Mouse (Mus musculus) left cerebral cortex, postnatal 36 days (tissue): ENCODE measurements around the gene Ndufa8. TPM values are rescaled to one million over a fixed set of nuclear protein-coding genes. Genes with fewer than 3 reads are reported as not detected.

Source experiments
- DNase-seq, 2 experiments: peaks; one replicate each; pipeline ENCODE4 v3.0.0; 2021 to 2022; ENCODE audit warnings: low spot score in 2 of 2, mixed read lengths in 1 of 2
- intact Hi-C: fragments of 180-260 bp; cut with DNase I; formaldehyde crosslinking; loops from one replicate; pipeline ENCODE4 v1.15.1; 2025
- total RNA-seq, 2 experiments: library from RNA; stranded (reverse); gene quantifications; 2 replicates each; pipeline ENCODE4 v1.2.3; 2021

Ndufa8 gene
- total RNA-seq, 2 experiments from 2014 or later, result 177 to 217 TPM

GRCm38 (mm10) chr2:35996753-35997152 lies 52.5 kb downstream of the Ndufa8 start:
- DNase-seq, result no peak
- intact Hi-C loops, result no loop called here

- intact Hi-C loops, result no loop called here
- DNase-seq, result no peak
These were observed 54.9 kb downstream of the Ndufa8 start for GRCm38 (mm10) chr2:35994303-35994702.

- intact Hi-C loops, result no loop called here
- no peak for DNase-seq
These were observed 55.7 kb downstream of the Ndufa8 start for GRCm38 (mm10) chr2:35993481-35993880.

GRCm38 (mm10) chr2:35992259-35992658 lies 56.9 kb downstream of the Ndufa8 start:
- intact Hi-C loops, result no loop called here
- no peak for DNase-seq

Other genes with a start within 250 kb of the Ndufa8 start
- 10 to 100 TPM; 38.0 to 42.8 TPM for gene Ttll11, start 69.5 kb downstream of the Ndufa8 start, total RNA-seq
- under 1 TPM; 0.61 to 0.79 TPM for gene Morn5, start 52 bp upstream of the Ndufa8 start, total RNA-seq
- 10 to 100 TPM; 15.9 to 19.0 TPM for gene Lhx6, start 56.0 kb upstream of the Ndufa8 start, total RNA-seq
- gene Mrrf, start 87.0 kb upstream of the Ndufa8 start, total RNA-seq, result 10 to 100 TPM; 18.0 to 18.1 TPM
- gene Rbm18, start 87.4 kb upstream of the Ndufa8 start, total RNA-seq, result 10 to 100 TPM; 46.1 to 52.7 TPM
- gene Ptgs1, start 181.0 kb upstream of the Ndufa8 start, total RNA-seq, result 10 to 100 TPM; 16.1 to 22.2 TPM